Mouse (Mus musculus) lung, postnatal 25 days (tissue): Measurements from ENCODE around the gene Eml4.

ENCODE experiments used
- DNase-seq: peaks from one replicate; pipeline ENCODE4 v3.0.0; 2022; ENCODE audit warnings: low spot score

Eml4 gene

DNA sequence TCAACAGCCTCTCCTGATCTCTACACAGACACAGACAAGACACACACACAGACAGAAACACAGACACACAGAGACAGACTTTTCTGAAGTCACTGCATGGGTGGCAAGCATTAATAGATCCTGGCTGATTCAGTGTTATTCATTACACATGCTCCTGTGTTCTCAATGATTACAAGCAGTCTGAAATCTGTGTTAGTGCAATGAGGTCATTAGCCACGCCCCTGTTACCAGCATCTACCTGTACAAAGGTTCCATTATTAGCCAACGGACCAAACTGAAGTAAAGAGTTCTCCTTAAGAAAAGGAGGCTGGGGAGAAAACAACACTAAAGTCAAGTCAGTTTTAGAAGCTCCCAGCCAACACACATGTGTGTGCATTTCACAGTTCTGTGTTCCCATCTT, 153.0 kb downstream of the Eml4 start:
- DNase-seq, result no peak

GRCm38 (mm10) chr17:83512130-83512529, 161.4 kb downstream of the Eml4 start:
- no peak for DNase-seq

- no peak for DNase-seq
These were observed 163.0 kb downstream of the Eml4 start for GRCm38 (mm10) chr17:83513655-83514212.

DNA sequence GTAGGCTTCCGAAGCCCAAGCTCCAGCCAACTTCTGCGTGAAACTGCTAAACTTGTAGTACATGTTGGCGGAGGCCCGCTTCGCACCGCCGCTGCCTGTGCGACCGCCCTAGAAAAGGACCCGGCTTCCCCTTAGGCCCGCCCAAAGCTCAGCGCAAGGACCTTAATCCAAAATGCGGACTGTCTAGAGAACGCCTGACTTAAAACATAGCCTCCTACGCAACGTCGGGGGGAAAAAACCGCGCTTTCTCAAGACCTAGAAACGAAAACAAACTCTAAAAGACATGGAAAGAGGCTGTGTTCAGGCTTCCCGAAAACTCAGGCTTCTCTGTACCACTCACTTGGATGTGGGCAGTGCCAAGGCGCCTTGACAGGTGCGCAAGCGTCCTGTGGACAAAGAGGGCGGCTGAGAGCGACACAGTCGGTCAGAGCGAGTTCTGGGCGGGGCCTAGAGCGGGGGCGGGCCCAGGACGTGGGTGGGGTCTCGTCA, 163.5 kb downstream of the Eml4 start:
- peak; percentile 92 for DNase-seq

DNA sequence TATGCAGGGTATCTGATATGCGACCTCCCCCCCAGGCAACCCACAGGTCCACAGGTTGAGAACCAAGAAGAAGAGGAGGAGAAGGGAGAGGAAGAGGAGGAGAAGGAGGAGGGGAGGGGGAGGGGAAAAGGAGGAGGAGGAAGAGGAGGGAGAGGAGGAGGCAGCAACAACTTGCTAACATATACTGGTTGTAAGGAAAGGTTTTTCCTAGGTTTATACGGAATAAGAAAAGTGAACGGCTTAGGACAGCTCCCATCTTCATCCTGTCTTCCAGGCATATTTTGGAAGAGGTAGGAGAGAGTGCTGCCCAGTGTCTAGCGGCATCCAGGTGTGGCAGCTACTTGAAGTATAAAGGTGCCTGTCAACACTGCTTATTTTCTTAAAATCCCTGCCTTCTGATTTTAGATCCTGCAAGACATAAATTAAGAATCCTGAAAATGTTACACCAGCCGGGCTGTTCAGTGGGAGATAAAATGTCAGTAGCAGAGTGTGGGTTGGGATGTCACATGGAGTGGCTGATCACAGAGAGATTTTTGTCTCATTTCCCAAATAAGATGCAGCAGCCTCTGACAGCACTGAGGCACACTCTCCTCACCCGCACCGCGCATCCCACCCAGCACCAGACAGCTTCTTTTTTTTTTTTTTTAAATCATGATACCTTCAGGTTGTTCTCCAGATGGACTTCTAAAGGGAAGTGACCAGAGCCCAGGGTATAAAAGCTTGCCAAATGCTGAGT, 166.7 kb downstream of the Eml4 start, which contains the start of gene Cox7a2l:
Gene Cox7a2l (minus strand): TSS at position 51 of the 736 bp plus-strand sequence.
- DNase-seq, result no peak

GRCm38 (mm10) chr17:83521881-83522280, 171.2 kb downstream of the Eml4 start:
- no peak for DNase-seq

DNA sequence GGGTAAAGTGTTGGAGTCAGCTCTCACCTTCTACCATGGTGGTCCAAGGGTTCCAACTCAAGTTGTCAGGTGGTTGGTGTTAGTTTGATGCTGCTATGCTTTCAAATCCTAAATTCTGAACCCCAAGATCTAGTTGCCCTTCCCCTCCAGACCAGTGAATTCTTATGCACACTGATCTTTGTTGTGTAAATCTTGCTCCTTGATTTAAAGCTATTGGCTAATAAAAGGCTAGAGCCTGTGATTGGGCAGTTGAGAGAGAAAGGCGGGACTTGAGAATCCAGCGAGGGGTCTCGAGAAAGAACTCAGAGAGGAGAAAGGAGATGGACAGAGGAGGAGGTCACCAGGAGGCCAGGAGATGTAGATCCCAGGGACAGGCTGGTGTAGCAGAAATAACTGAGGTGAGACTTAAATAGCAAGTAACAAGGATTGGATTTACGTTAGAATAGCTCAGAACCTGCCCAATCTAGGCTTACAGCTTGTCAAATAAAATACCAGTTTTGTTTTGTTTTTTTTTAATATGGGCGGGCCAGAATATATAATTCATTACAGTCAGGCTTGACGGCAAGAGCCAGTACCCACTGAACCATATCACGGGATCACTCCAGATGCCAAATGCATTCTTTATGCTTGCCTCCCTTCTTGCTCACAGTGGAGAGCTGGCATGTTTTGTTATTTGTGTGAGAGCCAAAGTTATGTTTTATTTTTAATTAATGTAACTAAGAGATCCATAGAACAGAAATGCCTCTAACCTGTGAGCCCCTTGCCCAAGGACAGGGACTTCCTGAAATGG, 172.1 kb downstream of the Eml4 start:
- no peak for DNase-seq

- DNase-seq, result no peak
These were observed 174.0 kb downstream of the Eml4 start for GRCm38 (mm10) chr17:83524753-83525152.

GRCm38 (mm10) chr17:83525596-83525995, 174.9 kb downstream of the Eml4 start:
- no peak for DNase-seq

- DNase-seq, result no peak
These were observed 175.4 kb downstream of the Eml4 start for GRCm38 (mm10) chr17:83526091-83526561.

DNA sequence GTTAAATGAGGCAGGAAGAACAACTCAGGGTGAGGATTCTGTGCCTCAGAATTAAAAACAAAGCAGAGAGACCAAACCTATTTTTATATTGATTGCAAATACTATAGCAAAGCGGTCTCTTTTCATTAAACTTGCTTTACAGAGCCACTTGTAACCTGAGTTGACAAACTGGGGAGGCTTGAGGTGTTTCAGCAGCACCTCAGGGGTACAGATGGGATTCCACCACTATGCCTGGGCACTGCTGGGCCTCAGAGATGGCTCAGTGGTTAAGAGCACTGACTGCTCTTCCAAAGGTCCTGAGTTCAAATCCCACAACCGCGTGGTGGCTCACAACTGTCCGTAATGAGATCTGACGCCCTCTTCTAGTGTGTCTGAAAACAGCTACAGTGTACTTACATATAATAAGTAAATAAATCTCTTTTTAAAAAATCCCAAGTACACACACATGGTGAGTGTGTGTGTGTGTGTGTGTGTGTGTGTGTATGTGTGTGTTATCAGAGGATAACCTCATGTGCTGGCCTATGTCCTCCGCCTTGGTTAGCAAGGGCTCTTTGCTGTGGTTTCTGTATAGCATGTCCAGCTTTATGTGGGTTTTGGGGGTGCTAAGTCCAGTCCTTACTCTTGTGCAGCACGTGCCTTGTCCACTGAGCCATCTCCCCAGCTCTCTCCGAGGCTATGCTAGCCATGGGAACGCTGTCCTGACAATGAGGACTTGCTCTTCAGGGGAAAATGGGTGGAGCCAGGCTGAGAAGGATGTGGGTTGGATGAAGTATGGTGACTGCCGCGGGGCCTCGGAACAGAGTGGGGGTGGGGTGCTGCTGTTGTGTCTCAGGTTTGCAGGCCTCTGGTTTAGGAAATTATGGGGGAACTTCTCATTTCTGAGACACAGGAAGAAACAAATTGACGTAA, 176.1 kb downstream of the Eml4 start:
- DNase-seq, result peak; percentile 57

DNA sequence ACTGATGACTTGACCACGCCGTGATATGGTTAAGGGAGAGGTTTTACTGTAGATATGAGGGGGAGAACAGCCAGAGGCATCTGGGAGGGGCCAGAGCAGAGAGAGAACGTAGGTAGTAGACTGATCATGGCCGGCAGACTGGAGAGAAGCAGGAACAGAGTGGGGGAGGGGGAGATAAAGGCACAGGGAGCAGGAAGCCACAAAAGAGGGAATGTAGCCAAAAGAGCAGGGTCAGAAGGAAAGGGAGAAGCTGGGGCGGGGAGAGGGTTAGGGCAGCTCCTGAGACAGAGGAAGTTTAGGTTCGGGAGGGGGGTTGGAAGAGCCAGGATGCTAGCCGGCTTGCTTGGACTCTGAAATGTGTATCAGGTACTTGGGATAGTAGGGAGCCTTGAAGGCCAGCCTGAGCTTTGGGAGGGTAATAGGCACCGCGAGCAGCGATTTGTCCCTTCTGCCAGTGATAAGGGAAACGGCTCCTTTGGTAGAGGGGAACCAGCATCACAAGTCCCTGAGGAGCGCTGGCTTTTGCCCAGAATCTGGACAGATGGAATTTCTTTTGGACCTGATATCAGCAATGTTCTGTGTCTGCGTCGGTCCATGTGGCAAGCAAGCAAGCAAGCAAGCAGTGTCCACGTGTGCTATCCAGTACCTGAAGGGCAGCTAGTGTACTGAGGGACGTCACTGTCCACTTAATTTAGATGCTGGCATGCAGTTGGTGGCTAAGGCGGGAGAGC, 177.1 kb downstream of the Eml4 start:
- DNase-seq, result peak; percentile 35
